Mouse (Mus musculus): Measurements from ENCODE around the gene Sema4d.

- TF ChIP-seq POLR2A (IDR thresholded peaks at IDR 0.05; ENCODE audit: low read depth, low read length): no peak
- TF ChIP-seq ZNF384 (IDR thresholded peaks at IDR 0.05; ENCODE audit: low read depth, low read length): no peak
- TF ChIP-seq EP300 (IDR thresholded peaks at IDR 0.05; ENCODE audit: low read length): no peak
Measured at GRCm38 (mm10) chr13:51646362-51647027, 147.1 kb downstream of the Sema4d start.

Data from CH12.LX (cell line).